Mouse (Mus musculus): ENCODE data around the gene Ubap2l.
A peak's percentile ranks its signal among the peaks of the same experiment; 100 is the strongest.

DNA sequence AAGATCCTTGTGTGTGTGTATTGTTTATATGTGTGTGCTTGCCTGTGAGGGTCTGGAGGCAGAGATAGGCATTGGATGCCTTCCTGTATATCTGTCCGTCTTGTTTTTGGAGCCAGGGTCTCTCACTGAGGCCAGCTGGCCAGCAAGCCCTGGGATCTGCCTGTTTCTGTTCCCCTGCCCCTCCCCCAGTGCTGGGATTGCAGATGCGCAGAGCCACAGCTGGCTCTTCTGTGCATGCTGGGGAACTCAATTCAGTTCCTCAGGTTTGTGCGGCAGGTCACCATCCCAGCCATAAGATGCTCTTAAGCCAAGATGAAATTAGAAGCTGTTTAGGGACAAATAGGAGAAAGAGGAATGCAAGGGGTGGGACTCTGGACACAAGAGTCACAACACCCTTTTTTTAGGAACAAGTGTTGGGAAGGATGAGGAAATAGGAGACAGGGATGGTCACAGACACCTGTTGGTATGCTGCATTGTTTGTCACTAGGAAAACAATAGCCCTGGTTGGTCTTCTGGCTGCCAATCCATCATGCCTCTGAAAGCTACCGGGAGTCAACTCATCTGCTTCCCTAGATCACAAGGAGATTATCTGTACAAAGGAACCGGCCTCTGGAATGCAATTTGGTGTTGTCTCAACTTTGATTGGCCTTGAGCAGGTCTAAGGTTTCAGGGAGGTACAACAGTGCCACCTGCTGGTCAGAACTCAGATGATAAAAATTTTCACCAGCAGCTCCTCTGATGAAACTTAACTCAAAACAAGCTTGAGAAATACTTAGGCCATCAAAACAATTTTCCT lies 24.7 kb upstream of the Ubap2l start:
- peak; percentile 89 for TF ChIP-seq CTCF (IDR thresholded peaks at IDR 0.05; ENCODE audit: low read depth)
- TF ChIP-seq EP300 (optimal IDR thresholded peaks at IDR 0.05), result no peak

All from stomach, postnatal 0 days (tissue).